Mouse (Mus musculus): ENCODE results near the gene Col27a1.

The Col27a1 gene

DNA sequence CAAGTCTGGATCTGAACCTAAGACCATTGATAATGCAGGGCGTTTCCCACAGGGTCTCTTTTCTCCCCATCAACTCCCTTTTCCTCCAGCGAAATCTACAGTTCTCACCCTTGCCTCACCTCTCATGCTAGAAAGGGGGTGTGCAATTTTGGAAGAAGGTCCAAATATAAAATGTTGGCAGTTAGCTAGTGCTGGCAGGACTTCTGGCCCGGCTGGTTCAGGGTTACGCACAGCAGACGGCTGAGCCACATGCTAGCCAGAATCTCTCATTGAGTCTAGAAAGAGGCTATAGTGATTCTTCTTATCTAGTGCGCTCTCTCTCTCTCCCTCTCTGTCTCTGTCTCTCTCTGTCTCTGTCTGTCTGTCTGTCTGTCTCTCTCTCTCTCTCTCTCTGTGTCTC is 45.3 kb downstream of the Col27a1 start:
- in situ Hi-C loops (cut with MboI, MseI), result no loop called here

DNA sequence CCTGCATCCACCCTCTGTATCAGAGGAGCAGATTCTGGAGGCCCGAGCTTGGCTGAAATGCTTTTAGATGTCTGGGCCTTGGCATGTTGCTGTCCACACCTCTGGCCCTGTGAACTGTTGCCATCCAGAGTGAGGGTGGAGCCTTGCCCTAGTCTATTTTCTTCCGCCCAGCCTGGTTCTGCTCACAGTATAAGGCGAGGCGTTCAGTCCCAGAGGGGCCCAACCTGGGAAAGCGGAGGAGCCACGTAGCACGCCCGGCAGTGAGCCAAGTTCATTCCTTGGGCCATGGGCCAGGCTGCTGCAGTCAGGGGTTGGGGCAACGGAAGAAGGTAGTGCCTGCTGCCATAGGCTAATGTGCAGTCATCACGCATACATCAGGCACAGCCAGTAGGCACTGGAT is 46.7 kb downstream of the Col27a1 start:
- in situ Hi-C loops (cut with MboI, MseI), result no loop called here

DNA sequence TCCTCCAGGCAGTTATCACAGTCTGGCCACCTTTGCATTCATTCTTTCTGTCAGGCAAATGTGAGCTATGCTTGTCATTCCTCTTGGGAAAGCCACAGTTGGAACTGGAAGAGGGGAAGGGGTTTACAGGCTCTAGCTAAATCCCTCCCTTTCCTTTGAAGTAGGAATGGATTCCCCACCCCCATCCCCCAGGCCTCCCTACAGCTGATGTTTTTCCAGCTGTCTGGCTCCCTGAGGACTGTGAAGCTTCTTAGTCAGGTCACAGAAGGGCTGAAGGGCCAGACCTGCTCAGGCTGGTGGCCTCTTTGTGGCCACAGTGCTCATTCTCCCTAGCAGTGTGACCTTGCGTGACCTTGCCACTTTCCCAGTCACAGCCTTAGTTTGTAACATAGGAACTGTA is 49.1 kb downstream of the Col27a1 start:
- in situ Hi-C loops (cut with MboI, MseI), result no loop called here

DNA sequence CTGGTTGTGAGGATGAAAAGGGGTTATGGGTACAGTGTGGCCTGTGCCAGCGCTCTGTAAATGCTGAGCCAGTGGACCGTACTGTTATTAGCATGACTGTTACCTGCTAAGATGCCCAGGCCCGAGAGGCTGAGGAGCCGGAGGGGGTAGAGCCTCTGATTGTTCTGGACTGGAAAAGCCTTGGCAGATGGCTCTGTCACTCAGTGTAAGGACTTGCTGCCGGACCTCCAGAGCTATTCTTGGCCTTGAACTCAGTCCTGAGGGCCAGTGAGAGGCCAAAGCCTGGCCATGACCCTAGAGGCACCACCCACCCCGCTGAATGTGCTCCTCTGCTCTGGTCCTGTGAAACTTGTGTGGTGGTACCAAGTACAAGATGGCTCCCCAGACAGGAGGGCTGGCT is 52.5 kb downstream of the Col27a1 start:
- in situ Hi-C loops (cut with MboI, MseI), result loop anchor here (5.0 kb wide), 1 partner anchor 51 kb away; no protein-coding TSS in a partner anchor

DNA sequence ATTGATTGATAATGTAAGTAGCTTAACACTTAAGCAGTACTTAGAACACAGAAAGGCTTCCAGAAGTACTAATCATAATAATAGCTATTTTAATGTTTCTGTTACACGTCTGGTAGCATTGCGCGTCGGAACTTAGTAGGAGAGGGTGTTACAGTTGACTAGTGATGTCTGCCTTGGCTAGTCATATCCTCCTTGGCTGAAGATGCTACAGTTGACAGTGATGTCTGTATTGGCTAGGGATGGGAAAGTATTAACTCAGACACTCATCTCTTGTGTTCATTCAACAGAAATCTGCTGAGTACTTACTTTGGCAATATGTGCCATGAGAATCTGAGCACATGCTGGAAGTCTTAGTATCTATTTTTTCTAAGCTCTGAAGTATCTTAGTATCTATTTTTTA is 53.3 kb downstream of the Col27a1 start:
- in situ Hi-C loops (cut with MboI, MseI), result loop anchor here (5.0 kb wide), 1 partner anchor 50 kb away; no protein-coding TSS in a partner anchor

DNA sequence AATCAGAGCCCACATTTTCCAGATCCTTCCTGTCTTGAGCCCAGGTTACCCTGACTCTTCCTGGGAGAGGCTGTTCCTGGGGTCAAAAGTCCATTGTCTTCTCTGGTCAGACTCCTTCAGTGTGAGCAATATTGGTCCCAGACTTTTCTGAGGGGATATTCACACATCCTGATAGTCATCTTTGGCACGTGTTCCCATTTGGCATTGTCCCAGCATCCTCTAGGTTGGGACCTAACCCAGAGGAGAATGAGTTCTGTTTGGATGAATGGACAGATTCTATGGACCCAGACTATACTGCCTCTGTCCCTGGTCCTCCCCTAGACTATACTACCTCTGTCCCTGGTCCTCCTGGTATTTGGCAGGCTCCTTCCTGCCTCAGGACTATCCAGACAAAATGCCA is 53.8 kb downstream of the Col27a1 start:
- in situ Hi-C loops (cut with MboI, MseI), result loop anchor here (5.0 kb wide), 1 partner anchor 50 kb away; no protein-coding TSS in a partner anchor

DNA sequence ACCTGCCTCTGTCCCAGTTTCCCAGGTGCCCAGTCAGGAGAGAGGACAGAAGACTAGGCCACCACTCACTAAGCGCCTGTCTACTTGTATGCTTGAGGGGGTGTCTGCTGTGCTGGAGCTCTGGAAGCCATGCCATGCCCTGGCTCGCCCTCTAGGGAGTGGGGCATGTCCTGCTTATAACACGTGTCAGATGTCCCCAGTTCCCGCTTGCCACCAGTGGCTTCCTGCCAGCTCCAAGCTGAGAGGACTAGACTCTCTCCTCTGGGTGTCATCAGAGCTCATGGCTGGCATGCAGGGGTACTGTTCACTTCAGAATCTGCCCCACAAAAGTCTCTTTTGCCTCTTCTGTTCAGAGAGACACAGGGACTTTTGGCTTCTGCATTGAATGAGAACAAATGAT is 55.0 kb downstream of the Col27a1 start:
- in situ Hi-C loops (cut with MboI, MseI), result loop anchor here (5.0 kb wide), 1 partner anchor 49 kb away; no protein-coding TSS in a partner anchor

DNA sequence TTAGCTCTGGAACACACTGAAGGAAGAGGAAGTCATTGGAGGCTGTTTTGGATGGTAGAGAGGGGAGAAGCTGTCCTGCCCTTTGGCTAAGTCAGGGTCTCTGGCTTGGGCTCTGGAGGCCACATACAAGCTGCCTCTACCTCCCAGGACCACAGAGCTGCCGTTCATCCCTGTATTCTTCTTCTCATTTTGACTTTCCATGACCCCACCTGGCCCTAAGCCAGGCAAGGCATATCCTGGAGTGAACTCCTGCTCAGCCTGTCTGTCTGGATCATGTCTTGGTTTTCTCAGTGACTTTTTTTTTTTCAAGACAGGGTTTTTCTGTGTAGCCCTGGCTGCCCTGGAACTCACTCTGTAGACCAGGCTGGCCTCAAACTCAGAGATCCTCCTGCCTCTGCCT is 60.7 kb downstream of the Col27a1 start:
- in situ Hi-C loops (cut with MboI, MseI), result no loop called here

DNA sequence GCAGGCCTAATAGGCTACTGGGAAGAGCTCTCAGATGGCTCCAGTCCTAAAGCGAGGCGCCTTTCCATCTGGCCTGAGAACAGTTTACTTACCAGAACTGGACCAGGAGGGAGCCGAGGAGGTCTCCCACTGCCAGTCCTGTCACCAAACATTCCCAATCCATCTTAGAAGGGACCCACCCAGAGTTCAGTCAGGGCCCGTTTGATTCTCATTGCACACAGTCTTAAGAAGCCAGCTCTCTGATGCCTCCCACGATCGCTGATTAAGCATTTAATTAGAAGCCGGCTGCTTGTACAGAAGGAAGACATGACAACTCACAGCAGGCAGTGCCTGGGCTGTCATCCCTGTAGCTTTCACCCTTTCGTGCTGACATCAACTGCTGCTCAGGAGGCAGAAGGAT is 61.4 kb downstream of the Col27a1 start:
- in situ Hi-C loops (cut with MboI, MseI), result no loop called here

DNA sequence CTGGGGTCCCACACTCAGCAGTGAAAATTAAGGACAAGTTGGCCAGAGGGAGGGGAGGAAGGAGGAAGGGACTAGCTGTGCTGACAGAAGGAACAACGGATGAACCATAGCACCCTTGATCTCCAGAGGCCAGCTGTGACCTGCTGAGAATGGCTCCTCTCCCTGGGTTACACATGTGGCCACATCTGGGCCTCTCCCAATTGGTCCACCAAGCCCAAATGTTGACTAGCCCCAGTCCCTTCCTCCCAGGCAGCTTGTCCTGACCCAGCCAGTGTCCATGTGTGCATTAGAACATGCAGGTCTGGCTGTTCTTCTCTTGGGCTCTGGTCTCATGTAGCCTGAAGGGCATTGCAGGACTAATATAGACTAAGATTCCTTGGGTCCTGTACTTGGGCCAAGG is 62.8 kb downstream of the Col27a1 start:
- in situ Hi-C loops (cut with MboI, MseI), result no loop called here

DNA sequence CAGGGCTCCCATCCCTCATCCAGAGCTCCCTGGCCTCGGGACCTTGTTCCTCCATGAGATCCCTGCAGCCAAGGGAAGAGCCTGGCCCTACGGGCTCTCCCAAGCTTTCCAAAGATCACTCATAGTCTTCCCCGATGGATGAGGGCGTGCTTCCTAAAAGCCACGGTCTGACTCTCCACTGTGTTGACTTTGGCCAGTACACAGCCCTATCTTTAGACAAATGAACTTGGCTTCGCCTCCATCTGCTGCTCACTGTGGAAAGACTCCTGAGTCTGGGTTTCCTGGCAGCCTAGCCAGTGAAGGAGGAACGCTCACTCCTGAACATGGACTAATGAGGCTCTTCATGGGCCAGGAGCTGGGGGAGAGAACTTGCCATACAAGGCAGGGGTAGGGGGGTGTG is 65.0 kb downstream of the Col27a1 start:
- in situ Hi-C loops (cut with MboI, MseI), result no loop called here

DNA sequence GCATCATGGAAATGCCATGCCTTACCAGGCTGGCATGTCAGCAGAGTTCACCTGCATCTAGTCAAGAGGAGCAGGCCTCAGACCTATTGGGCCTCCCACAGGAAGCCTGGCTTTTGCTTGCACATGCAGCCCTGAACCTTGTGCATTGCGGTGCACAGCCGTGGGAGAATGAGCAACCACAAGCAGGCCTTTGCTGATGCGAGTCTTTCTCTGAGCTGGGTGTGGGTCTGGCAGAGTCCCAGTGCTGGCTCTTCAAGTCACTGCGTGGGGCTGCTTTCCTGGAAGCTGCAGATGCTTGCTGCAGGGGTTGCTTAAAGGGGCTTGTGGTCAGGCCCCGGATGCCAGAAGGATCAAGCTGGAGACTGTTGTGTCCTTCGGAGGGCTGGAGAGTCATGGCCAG is 67.9 kb downstream of the Col27a1 start:
- in situ Hi-C loops (cut with MboI, MseI), result no loop called here

DNA sequence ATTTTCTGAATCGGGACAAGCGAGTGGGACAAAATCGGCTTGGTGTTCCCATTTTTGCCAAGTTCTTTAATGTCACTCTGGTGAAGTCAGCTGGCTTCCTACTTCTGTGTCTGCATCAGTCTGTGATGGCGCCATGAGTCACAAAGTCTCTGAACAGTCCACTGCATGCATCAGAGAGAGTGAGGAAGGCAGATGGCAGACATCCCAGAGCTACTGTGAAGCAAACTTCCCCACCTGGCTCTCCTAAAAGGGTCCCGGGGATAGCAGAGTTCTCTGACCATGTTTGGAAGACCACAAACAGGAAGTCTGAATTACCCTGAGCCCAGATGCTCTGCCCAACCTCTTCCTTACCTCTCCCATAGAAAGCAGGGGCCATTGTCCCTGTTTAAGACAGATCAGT is 69.5 kb downstream of the Col27a1 start:
- in situ Hi-C loops (cut with MboI, MseI), result no loop called here

DNA sequence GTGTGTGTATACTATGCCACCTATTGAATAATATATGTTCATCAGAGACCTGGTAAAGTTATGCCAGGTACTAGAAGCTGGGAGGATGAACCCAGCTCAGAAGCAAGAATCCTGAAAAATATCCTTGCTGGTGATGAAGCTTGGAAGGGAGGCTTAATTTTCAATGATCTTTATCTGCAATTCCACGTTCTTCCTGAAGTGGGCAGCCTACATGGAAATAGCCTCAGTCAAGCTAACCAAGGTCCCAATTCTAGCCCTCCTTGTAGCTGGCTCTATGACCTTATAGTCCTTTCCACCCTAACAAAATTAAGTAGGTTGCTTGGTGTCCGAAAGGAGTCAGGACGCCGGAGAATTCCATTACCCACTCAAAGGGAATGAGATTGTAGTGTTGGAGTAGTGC is 72.2 kb downstream of the Col27a1 start:
- in situ Hi-C loops (cut with MboI, MseI), result no loop called here

DNA sequence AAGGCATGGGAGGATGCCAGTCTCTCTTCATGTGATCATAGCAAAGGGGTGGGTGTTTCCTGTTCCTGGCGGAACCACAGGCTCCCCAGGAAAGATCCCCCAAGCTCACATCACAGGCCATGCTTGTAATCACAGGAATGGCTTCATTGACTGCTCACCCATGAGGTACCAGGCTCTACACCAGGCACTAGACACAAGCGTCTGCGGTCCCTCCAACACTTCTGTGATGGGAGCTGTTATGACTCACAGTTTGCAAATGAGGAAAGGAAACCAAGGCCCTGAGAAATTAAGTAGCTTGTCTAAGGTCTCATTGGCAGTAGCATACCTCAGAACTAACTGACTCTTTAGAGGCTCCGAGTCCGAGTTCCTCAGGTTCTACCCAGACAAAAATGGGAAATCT is 74.7 kb downstream of the Col27a1 start:
- in situ Hi-C loops (cut with MboI, MseI), result no loop called here

DNA sequence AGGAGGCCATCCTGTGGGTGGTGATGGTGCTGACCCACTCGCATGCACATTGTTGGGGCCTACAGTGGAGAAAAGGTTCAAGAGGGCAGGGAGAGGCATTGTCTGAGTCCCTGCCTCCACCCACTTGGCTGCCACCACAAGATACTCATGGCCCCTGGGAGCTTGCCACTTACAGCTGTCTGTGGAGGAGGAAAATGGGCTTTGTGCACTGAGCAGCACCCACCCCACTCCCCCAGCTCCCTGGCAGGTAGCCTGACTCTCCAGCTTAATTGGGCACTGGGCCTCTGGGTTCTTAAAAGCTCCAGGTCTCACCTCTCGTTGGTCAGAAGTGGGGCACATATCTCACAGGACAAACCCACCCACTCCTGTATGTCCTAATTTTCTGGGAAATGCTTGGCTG is 76.3 kb downstream of the Col27a1 start:
- in situ Hi-C loops (cut with MboI, MseI), result no loop called here

DNA sequence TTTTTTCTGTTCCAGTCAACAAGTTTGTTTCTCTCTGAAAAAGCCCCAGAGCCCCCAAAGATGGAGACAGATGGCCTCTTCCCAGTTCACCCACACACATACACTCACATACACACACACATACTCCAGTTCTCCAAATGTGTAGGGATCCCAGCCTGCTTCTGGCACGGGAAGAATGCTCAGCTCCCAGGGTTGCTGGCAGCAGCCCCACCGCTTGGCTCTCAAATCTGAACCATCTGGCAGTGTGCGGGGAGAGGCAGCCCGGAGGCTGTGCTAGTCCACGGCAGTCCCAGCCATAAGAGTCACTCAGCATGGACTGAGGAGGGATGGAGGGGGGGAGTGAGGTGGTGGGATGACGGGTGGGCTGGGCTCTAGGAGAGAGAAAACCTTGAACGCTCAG is 77.3 kb downstream of the Col27a1 start:
- in situ Hi-C loops (cut with MboI, MseI), result no loop called here

DNA sequence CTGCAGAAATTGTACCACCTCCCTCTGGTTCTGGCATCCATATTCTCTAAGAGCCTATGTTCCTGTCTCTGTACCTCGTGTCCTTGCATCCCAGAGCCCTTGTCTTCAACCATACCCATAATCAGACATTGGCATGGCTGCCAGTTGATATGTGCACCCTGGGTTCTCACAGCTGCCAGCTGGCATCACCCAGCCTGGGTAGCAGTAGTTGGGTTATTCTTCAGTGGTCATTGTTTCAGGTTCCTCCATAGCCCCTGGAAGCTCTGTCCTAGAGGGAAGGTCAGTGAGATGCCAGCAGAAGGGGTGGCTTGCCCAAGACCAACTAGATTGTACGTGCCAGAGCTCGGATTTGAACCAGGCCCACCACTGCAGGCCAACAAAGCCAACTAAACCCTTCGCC is 77.9 kb downstream of the Col27a1 start:
- in situ Hi-C loops (cut with MboI, MseI), result no loop called here

DNA sequence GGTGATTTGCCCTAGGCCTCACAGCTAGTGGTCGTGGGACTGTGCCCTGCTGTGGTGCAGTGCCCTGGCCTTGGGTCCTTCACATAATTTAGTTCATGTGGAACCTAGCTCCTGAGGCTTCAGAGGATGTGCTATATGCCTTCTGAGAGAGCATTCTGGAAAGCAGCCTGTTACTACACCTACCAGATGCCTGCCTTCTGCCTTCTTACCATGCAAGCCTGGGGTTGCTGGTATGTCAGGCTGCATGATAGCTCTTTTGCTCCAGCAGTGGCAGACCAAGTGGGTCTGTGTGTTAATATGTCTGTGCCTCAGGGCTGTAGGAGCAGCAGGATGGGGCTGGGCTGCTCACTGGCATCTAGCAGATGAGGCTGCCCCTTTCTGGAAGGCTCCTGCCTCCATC is 81.8 kb downstream of the Col27a1 start:
- in situ Hi-C loops (cut with MboI, MseI), result no loop called here

DNA sequence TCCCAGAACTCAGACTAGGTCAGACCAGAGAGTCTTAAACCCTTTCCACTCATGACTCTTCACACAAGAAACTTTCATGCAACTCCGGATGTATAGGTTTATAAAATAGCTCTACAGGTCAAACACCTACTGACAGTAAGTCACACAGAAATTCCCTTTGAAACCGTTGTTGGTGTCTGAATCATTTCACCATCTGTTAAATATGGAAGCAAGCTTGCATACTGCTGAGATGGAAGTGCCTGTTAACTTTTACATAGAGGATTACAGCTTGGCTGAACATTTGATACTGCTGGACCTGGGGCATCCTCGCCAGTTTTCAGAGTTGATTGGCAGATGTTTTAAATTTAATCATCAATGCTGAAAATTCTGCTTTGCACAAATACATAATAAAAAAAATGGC is 82.5 kb downstream of the Col27a1 start:
- in situ Hi-C loops (cut with MboI, MseI), result no loop called here

DNA sequence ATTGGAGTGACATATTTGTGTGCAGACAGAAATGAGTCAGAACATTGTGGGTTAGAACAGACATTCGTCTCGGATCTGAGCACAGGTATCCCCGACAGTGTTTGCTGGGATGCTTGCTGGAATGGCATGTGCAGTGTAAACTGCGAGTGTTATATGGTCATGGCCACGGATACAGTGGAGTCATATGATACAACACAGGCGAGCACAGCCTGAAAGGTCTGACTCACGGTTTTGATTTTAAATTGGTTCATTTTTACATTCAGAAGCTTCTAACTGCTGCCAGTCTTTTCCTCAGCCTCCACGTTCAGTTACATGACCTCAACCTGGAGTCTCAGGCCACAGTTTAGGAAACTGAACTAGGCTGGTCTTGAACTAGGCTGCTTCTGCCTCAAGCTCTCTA is 83.1 kb downstream of the Col27a1 start:
- in situ Hi-C loops (cut with MboI, MseI), result no loop called here

DNA sequence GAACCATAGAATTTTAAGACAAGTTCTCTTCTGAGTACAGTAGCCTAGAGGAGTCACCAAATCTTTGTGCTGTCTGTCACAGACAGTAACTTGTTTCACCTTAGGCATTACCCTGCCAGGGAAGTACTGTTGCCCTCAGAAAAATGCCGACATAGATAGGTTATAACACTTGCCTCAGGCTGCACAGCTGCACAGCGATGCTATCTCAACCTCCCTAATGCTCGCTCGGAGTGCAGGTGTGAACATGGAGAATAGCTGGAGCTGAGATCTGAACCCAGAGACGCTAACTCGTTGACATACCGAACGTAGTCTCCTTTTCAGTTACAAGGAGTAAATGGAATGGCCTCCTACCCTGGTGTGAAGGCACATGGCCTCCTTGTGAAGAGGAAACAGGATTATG is 84.4 kb downstream of the Col27a1 start:
- in situ Hi-C loops (cut with MboI, MseI), result no loop called here

DNA sequence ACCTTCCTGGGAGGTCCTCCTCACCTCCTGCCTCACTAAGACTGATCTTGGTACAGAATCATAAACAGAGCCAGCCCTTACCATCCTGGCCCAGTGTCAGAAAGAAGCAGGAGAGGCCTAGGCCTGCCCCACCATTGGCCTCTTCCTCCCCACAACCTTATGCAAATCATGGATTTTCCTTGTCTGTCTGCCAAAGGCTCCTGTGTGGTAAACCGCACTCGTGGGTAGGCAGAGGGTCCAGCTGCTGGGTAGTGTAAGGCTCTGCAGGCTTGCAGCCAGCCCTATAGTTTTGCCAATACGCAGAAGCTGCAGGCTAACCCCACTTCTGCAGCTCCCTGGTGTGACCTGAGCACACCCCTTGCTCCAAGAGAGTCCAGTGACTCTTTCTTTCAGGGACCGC is 88.8 kb downstream of the Col27a1 start:
- in situ Hi-C loops (cut with MboI, MseI), result loop anchor here (10.0 kb wide), 1 partner anchor 138 kb away; no protein-coding TSS in a partner anchor

All from T-helper 2 cell (primary cell).